Mouse (Mus musculus) midbrain, embryonic 16.5 days (tissue): ENCODE data around the gene Fam114a2. TPM values are rescaled to one million over a fixed set of nuclear protein-coding genes. Genes with fewer than 3 reads are reported as not detected.
A peak's percentile ranks its signal among the peaks of the same experiment; 100 is the strongest.

Experiments used
- ATAC-seq: fragments of 200-750 bp; cut with Nextera tagmentation; 2 replicates; pipeline ENCODE4 v1.8.0; 2017; ENCODE audit warnings: moderate TSS enrichment
- H3K27ac ChIP-seq: fragments of 300-500 bp; sonication (generic); 2 replicates; pipeline ENCODE4 v1.5.1; 2014; ENCODE audit warnings: mild to moderate bottlenecking, low read length, mixed read lengths
- H3K27me3 ChIP-seq: fragments of 300-500 bp; sonication (generic); 2 replicates; pipeline ENCODE4 v1.6.1; 2014; ENCODE audit warnings: low read depth, low read length, mixed read lengths; ENCODE audit not compliant: control insufficient read depth, insufficient read depth
- H3K36me3 ChIP-seq: fragments of 300-500 bp; sonication (generic); 2 replicates; pipeline ENCODE4 v1.6.1; 2014; ENCODE audit warnings: mild to moderate bottlenecking, low read length, moderate library complexity, mixed read lengths; ENCODE audit not compliant: control insufficient read depth, insufficient read depth
- H3K4me1 ChIP-seq: fragments of 300-500 bp; sonication (generic); 2 replicates; pipeline ENCODE4 v1.6.1; 2014; ENCODE audit warnings: mild to moderate bottlenecking, low read length, mixed read lengths; ENCODE audit not compliant: control insufficient read depth, insufficient read depth
- H3K4me2 ChIP-seq: fragments of 300-500 bp; sonication (generic); 2 replicates; pipeline ENCODE4 v1.6.1; 2014; ENCODE audit warnings: mild to moderate bottlenecking, low read length, mixed read lengths
- H3K4me3 ChIP-seq: fragments of 300-500 bp; sonication (generic); 2 replicates; pipeline ENCODE4 v1.5.1; 2014; ENCODE audit warnings: low read depth, mild to moderate bottlenecking, low read length, moderate library complexity, mixed read lengths
- H3K9ac ChIP-seq: fragments of 300-500 bp; sonication (generic); 2 replicates; pipeline ENCODE4 v1.6.1; 2014; ENCODE audit warnings: low read depth, low read length, mixed read lengths
- H3K9me3 ChIP-seq: fragments of 300-500 bp; sonication (generic); replicated peaks from 2 replicates; pipeline ENCODE4 v1.6.1; 2014; ENCODE audit warnings: mild to moderate bottlenecking, low read length, mixed read lengths; ENCODE audit not compliant: control insufficient read depth, poor library complexity, severe bottlenecking
- WGBS: fragments of 180-500 bp; shearing (Covaris S2); extraction: QIAGEN DNeasy Blood & Tissue Kit; methylation state at CpG from one replicate; pipeline ENCODE4 v1.1.7; 2014; 5-methylcytosine and 5-hydroxymethylcytosine counted together
- polyA plus RNA-seq: library from polyadenylated mRNA; unstranded; fragments of >200 nt; fragmentation: Nextera tagmentation; extraction: Ambion mirVana; gene quantifications from 2 replicates; pipeline ENCODE4 v1.2.1, GENCODE M21; 2015

The Fam114a2 gene
- polyA plus RNA-seq, 1 experiment from 2014 or later, result 77.4 TPM

DNA sequence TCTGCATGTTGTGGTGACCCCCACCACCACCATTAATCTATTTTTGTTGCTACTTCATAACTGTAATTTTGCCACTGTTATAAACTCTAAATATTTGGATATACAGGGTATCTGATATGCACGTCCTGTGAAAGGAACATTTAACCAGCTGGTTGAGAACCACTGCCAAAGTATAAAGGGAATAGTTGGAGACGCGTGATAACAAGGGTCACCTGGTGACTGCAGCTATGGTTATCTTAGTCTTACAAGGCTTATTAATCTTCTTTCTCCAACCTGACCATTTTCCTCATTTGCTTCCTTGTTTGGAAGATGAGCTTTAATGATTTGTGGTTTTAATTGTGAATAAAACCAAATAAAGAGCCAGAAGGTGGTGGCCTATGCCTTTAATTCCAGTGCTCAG is 5.0 kb upstream of the Fam114a2 start:
- Histone ChIP-seq H3K27ac (no peak overlapping the region), H3K36me3 (peaks cover 8% of the 10 kb centered on the region; the same call in 1 of the 2 replicates), H3K9me3 (no peaks in the 10 kb centered on the region), H3K4me3 (no peak overlapping the region), H3K4me1 (peaks cover 10% of the 10 kb centered on the region), H3K27me3 (no peaks in the 10 kb centered on the region), H3K9ac (no peak overlapping the region), H3K4me2 (no peak overlapping the region)
- ATAC-seq, result no peak
- 97% methylated on average over 3 of the region's 3 CpGs for WGBS

DNA sequence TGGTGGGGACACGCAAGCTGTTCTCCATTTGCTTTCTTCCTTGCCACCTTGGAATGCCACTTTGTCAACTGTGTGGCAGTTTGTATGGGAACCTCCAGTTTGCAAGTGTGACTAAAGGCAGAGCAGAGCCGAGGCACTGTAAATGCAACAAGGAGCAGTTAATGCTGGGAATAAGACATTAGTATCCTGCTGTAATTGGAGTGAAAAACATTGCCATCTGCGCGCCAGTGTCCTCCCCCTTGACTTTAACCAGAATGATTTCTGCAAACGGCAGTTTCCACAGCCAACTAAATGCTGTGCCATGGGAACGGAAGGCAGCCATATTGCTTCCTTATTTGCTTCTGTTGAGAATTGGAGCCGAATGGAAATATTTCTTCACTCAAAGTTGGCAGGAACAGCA is 3.6 kb upstream of the Fam114a2 start:
- Histone ChIP-seq H3K27me3 (no peaks in the 10 kb centered on the region), H3K4me2 (no peak overlapping the region), H3K9me3 (no peaks in the 10 kb centered on the region), H3K4me1 (peaks cover 16% of the 10 kb centered on the region), H3K4me3 (no peak overlapping the region), H3K27ac (no peak overlapping the region), H3K9ac (no peak overlapping the region), H3K36me3 (peaks cover 6% of the 10 kb centered on the region; the same call in 1 of the 2 replicates)
- no peak for ATAC-seq
- 90% methylated on average over 7 of the region's 7 CpGs for WGBS

DNA sequence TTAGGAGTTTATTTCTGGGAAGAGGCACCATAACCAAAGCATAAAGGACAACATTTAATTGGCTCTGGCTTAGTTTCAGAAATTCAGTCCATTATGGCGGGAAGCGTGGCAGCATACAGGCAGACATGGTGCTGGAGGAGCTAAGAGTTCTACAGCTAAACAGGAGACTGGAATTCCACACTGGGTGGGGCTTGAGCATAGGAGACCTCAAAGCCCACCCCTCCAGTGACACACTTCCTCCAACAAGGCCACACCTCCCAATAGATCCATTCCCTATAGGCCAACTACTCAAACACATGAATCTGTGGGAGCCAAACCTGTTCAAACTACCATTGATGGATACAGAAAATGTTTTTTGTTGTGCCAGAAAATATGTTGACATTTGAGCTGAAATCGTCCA is 2.8 kb upstream of the Fam114a2 start:
- peaks cover 6% of the 10 kb centered on the region; the same call in 1 of the 2 replicates for H3K36me3 ChIP-seq
- no peak overlapping the region for H3K9ac ChIP-seq
- H3K4me1 ChIP-seq, result peaks cover 21% of the 10 kb centered on the region
- no peak overlapping the region for H3K27ac ChIP-seq
- H3K27me3 ChIP-seq, result no peaks in the 10 kb centered on the region
- no peak for ATAC-seq
- no peak overlapping the region for H3K4me3 ChIP-seq
- H3K4me2 ChIP-seq, result no peak overlapping the region
- 97% methylated on average over 3 of the region's 3 CpGs for WGBS
- H3K9me3 ChIP-seq, result no peaks in the 10 kb centered on the region

DNA sequence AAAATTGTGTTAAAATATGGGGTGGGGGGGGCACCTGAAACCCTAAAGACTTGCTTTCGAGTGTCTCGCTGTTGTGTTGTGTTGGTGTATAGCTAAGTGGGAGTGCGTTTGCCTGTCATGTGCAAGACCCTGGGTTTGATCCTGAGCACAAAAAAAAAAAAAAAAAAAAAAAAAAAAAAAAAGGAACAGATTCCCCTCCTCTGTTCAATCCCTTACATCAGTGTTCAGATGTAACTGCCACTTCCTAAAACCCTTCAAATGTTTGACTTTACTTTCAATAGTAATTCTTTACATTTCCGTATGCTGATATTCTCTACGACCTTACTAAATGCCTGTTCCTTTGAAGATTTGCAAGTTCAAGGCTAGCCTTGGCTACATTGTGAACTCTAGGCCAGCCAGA is 887 bp upstream of the Fam114a2 start:
- Histone ChIP-seq H3K27ac (no peak overlapping the region), H3K9me3 (no peaks in the 10 kb centered on the region), H3K4me1 (peaks cover 25% of the 10 kb centered on the region), H3K9ac (peak overlapping the region; percentile 85), H3K4me2 (peak overlapping the region; percentile 73), H3K27me3 (no peaks in the 10 kb centered on the region), H3K4me3 (peak overlapping the region; percentile 89), H3K36me3 (peaks cover 6% of the 10 kb centered on the region; the same call in 1 of the 2 replicates)
- WGBS, result 80% methylated on average over 5 of the region's 5 CpGs
- ATAC-seq, result no peak

DNA sequence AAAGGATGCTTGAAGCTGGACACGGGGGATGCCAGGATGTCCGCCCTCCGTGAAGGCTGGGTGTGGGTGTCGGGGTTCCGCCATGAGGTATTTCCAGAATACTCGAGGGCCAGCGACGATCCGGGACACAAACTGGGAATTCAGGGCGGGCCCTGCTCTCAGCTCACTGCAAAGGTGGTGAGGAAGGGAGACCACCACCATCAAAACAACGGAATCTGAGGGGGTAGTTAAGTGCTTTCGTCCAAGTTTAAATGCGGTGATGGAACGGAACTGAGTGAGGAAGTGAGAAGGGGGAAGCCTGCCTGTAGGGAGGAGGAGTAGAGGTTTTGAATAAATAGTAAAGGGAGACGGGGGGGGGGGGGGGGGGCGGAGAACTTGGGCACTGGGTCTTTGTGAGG is 333 bp upstream of the Fam114a2 start:
- Histone ChIP-seq H3K27me3 (no peaks in the 10 kb centered on the region), H3K9me3 (no peaks in the 10 kb centered on the region), H3K36me3 (peaks cover 6% of the 10 kb centered on the region; the same call in 1 of the 2 replicates), H3K9ac (peak overlapping the region; percentile 85), H3K27ac (peak overlapping the region; percentile 88), H3K4me1 (peaks cover 24% of the 10 kb centered on the region), H3K4me3 (peak overlapping the region; percentile 89), H3K4me2 (peak overlapping the region; percentile 73)
- peak; percentile 68 for ATAC-seq
- WGBS, result under 1% methylated on average over 14 of the region's 16 CpGs

DNA sequence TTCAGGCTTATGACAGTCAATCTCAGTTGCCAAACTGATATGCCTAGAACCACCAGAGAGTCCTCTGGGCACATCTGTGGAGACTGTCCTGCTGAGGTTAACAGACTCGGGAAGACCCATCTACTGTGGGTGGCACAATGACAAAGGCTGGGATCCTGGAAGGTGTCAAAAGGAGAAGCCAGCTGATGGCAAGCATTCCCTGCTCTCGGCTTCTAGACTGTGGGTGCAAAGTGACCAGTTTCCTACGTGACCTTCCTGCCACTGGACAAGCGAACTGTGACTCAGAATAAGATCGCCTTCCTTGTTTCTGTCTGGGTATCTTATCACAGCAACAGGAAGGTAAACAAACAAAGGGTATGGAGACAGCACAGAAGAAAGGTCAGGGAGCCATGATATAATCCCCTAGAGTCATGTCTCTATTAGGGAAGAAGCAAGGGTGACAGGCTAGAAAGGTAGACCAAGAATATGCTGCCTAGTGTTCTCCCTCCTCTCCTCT is 1.4 kb downstream of the Fam114a2 start:
- no peak for ATAC-seq
- Histone ChIP-seq H3K4me3 (no peak overlapping the region), H3K27ac (no peak overlapping the region), H3K9me3 (no peaks in the 10 kb centered on the region), H3K4me2 (peak overlapping the region; percentile 61), H3K27me3 (no peaks in the 10 kb centered on the region), H3K9ac (no peak overlapping the region), H3K4me1 (peaks cover 23% of the 10 kb centered on the region), H3K36me3 (peaks cover 12% of the 10 kb centered on the region)
- 73% methylated on average over 5 of the region's 5 CpGs for WGBS

DNA sequence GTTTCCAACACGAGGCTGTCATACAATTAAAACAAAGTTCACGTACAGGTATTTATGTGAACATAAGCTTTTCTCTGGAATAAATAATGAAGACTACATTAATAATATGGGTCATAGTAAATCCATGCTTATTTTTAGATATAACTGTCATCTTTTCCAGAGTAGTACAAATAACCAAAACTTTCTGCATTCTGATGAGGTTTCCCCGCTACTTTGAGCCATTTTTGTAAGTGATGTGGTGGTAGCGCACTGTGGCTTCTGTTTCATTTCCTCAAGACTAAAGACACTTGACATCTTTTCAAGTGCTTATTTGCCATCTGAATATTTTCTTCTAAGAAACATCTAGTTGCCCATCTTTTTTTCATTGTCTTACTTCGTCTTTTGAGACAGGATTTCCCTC is 3.2 kb downstream of the Fam114a2 start:
- H3K4me2 ChIP-seq, result no peak overlapping the region
- H3K9me3 ChIP-seq, result no peaks in the 10 kb centered on the region
- peaks cover 23% of the 10 kb centered on the region for H3K4me1 ChIP-seq
- no peak overlapping the region for H3K4me3 ChIP-seq
- no peak overlapping the region for H3K9ac ChIP-seq
- 90% methylated on average over 5 of the region's 5 CpGs for WGBS
- no peaks in the 10 kb centered on the region for H3K27me3 ChIP-seq
- H3K36me3 ChIP-seq, result peaks cover 9% of the 10 kb centered on the region
- no peak overlapping the region for H3K27ac ChIP-seq
- no peak for ATAC-seq

DNA sequence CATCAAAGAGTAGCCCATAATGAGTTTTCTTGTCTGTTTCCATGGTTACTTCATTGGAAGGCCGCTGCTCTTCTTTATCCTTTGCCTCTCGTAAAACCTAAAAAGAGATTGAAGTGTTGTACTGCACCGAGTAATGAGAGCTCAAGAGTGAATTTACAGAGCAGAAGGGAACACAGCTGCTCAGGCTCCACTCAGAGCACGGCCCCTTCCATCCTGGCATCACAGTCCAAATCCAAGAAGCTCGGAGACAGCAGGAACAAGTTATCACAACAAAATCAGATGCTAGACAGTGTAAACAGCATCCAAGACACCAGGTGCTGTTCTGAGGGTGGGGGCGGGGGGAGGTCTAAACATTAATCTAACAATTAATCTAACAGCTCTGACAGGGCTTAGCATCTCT is 11.5 kb downstream of the Fam114a2 start:
- peak overlapping the region; percentile 50 for H3K27ac ChIP-seq
- ATAC-seq, result 0 out of 2 replicates have a peak, but pooled peaks have one; percentile 42
- no peak overlapping the region for H3K4me3 ChIP-seq
- no peaks in the 10 kb centered on the region for H3K9me3 ChIP-seq
- no peak overlapping the region for H3K9ac ChIP-seq
- 26% methylated on average over 6 of the region's 6 CpGs for WGBS
- no peaks in the 10 kb centered on the region for H3K27me3 ChIP-seq
- H3K4me1 ChIP-seq, result peaks cover 7% of the 10 kb centered on the region; the same call in 1 of the 2 replicates
- peaks cover 14% of the 10 kb centered on the region; the same call in 1 of the 2 replicates for H3K36me3 ChIP-seq
- no peak overlapping the region for H3K4me2 ChIP-seq

DNA sequence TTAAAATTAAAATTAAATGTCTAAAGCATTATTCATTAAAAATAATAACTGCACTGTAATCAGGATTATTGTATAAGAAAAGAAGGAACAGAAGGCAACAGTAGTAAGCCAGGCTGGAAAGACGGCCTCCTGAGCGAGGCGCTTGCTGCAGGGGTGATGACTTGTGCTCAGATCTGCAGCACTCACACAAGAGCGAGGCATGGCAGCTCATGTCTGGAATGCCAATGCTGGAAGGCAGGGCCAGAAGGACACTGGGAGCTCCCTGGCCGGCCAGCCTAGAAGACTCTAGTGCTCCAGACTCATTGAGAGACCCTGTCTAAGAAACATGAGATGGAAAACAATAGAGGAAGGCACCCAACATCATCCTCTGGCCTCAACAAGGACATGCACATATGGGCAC is 15.3 kb downstream of the Fam114a2 start:
- H3K36me3 ChIP-seq, result peaks cover 24% of the 10 kb centered on the region
- H3K4me2 ChIP-seq, result no peak overlapping the region
- no peak overlapping the region for H3K4me3 ChIP-seq
- no peaks in the 10 kb centered on the region for H3K27me3 ChIP-seq
- 0 out of 2 replicates have a peak overlapping the region, but pooled peaks have one; percentile 13 for H3K27ac ChIP-seq
- peaks cover 7% of the 10 kb centered on the region; the same call in 1 of the 2 replicates for H3K4me1 ChIP-seq
- H3K9ac ChIP-seq, result no peak overlapping the region
- WGBS, result 75% methylated on average over 5 of the region's 5 CpGs
- no peak for ATAC-seq
- no peaks in the 10 kb centered on the region for H3K9me3 ChIP-seq
